Mouse (Mus musculus) layer of hippocampus, adult 2 months (tissue): ENCODE data around the gene Gm10439. TPM values are rescaled to one million over a fixed set of nuclear protein-coding genes. Genes with fewer than 3 reads are reported as not detected.
"Not testable (repeated sequence)": the region's sequence is repeated elsewhere in the genome, so short reads cannot be mapped to it uniquely, and the experiment has no call there.

Experiments
- DNase-seq, 2 experiments: peaks; one replicate each; pipeline ENCODE4 v3.0.0; 2022; ENCODE audit warnings: low spot score in 2 of 2
- H3K27ac ChIP-seq: fragments of 200-600 bp; 2 replicates; pipeline ENCODE4 v1.8.1; 2022
- H3K4me3 ChIP-seq: fragments of 200-600 bp; 2 replicates; pipeline ENCODE4 v1.8.1; 2022; ENCODE audit warnings: mild to moderate bottlenecking
- long read RNA-seq, 2 experiments: library from polyadenylated mRNA; stranded (forward); transcript quantifications; one replicate each; pipeline ENCODE4 v2.0.0; 2021; ENCODE audit warnings: borderline mapping rate in 2 of 2
- total RNA-seq, 2 experiments: library from RNA; stranded (reverse); gene quantifications; 2 replicates each; pipeline ENCODE4 v1.2.3; 2021

Gm10439 gene
- not detected for total RNA-seq
- long read RNA-seq, experiment 1: 0 reads
- long read RNA-seq, experiment 2: 0 reads

DNA sequence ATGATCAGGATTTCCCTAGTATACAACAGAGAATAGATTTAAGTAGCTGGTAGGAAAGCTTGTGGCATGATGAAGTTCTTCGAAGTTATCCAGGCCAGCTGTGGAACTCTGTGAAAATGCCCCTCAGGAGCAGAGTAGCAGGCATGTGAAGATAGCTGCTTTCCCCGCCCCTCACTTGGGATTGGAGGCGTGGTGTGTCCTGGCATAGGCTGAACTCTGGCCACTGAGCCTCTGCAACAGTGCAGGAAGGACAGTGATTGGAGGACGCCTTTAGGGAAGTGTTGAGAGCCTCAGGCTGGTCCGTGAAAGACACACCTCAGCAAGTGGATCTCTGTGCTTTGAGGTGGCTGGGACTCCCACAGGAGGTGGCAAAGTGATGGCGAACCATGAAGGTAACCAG lies at the start of gene Gm10439:
Gene Gm10439 (plus strand): TSS at position 301 of the 400 bp plus-strand sequence.
- H3K4me3 ChIP-seq, DNase-seq, H3K27ac ChIP-seq: not testable (repeated sequence)

Other genes with a start within 250 kb of the Gm10439 start
- not detected for gene Gm15085, start 147.0 kb upstream of the Gm10439 start, total RNA-seq
- gene Gm15097, start 189.9 kb downstream of the Gm10439 start, total RNA-seq: not detected